Mouse (Mus musculus) cortical plate, adult 2 months (tissue): ENCODE measurements at regions not wholly inside any gene's neighbourhood (a gene's known extent, or its start where the extent isn't known, plus 50 kb on each side); places are given as distances from the start of the nearest gene placed in this dataset.

Source experiments
- H3K27ac ChIP-seq: fragments of 200-500 bp; 2 replicates; pipeline ENCODE4 v1.5.1; 2012; ENCODE audit warnings: low read length, control low read depth, inconsistent platforms; ENCODE audit not compliant: insufficient read depth
- H3K4me1 ChIP-seq: fragments of 200-500 bp; 2 replicates; pipeline ENCODE4 v1.6.1; 2011; ENCODE audit warnings: low read length; ENCODE audit not compliant: control insufficient read depth, insufficient read depth
- H3K4me3 ChIP-seq: fragments of 200-500 bp; 2 replicates; pipeline ENCODE4 v1.5.1; 2011; ENCODE audit warnings: mild to moderate bottlenecking, low read length, control low read depth; ENCODE audit not compliant: insufficient read depth
- CTCF ChIP-seq: fragments of 200-500 bp; IDR thresholded peaks from 2 replicates; pipeline ENCODE4 v1.5.1; 2011; ENCODE audit warnings: mild to moderate bottlenecking, control low read depth, low read length; ENCODE audit not compliant: insufficient read depth; ENCODE audit errors: extremely low read depth
- POLR2A ChIP-seq: fragments of 200-500 bp; IDR thresholded peaks from 2 replicates; pipeline ENCODE4 v1.6.1; 2011; ENCODE audit warnings: mild to moderate bottlenecking, low read length, control low read depth; ENCODE audit not compliant: insufficient read depth; ENCODE audit errors: extremely low read depth

GRCm38 (mm10) chr10:25118674-25119670 is 188.7 kb downstream of the Akap7 start:
- Histone ChIP-seq H3K27ac (no peak overlapping the region), H3K4me3 (no peak overlapping the region), H3K4me1 (no peaks in the 10 kb centered on the region; the same call in 1 of the 2 replicates)
- no peak for TF ChIP-seq POLR2A

GRCm38 (mm10) chr10:25114316-25114715 is 187.0 kb upstream of the Arg1 start:
- peaks cover 6% of the 10 kb centered on the region for H3K4me1 ChIP-seq
- no peak overlapping the region for H3K27ac ChIP-seq
- no peak for TF ChIP-seq CTCF
- TF ChIP-seq POLR2A = no peak
- H3K4me3 ChIP-seq = no peak overlapping the region

GRCm38 (mm10) chr10:25112449-25113171 is 185.3 kb upstream of the Arg1 start:
- no peak overlapping the region for H3K27ac ChIP-seq
- peaks cover 6% of the 10 kb centered on the region; the same call in 1 of the 2 replicates for H3K4me1 ChIP-seq
- H3K4me3 ChIP-seq = no peak overlapping the region
- TF ChIP-seq CTCF (no peak), POLR2A (no peak)

- peaks cover 6% of the 10 kb centered on the region; the same call in 1 of the 2 replicates for H3K4me1 ChIP-seq
- TF ChIP-seq POLR2A (no peak), CTCF (no peak)
- H3K27ac ChIP-seq = no peak overlapping the region
- H3K4me3 ChIP-seq = no peak overlapping the region
Observed at GRCm38 (mm10) chr10:25111636-25112422, 184.5 kb upstream of the Arg1 start.

DNA sequence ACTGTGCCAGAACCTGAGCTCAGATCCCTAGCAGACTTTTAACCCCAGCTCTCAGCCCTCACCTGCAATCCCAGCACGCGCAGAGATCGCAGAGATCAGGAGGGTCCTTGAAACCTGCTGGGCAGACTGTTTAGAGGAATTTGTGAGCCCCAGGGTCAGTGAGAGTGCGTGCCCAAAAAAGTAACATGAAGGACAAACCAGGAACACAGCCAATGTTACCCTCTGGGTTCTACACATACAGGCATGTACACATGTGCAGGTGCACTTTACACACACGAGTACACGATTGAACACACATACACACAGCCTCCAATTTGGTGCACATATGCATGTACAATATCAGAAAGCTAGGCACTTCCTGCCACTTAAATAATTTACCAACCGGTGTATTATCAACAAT is 183.9 kb upstream of the Arg1 start:
- no peak overlapping the region for H3K4me3 ChIP-seq

DNA sequence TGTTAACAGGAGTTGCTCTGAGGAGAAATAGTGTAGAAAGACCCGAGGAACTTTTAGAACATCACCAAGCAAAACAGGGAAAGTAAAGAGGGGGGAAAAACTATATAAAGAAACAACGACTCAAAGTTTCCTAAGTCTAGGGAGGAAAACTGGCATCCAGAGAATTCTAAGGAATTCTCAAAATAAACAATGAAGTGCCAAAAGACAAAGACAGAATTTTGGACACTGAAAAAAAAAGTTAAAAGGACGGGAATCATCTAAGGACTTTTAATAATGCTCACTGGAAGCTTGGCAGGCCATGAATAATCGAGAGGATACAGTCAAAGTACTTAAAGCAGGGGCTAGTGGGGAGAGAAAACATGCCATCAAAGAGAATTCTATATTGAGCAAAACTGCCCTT is 170.8 kb upstream of the Arg1 start:
- no peak for TF ChIP-seq CTCF
- no peak for TF ChIP-seq POLR2A
- H3K4me1 ChIP-seq = no peaks in the 10 kb centered on the region
- H3K27ac ChIP-seq = no peak overlapping the region
- H3K4me3 ChIP-seq = no peak overlapping the region

More for the DNA sequence above, 183.9 kb upstream of the Arg1 start:
- TF ChIP-seq CTCF (no peak), POLR2A (no peak)
- peaks cover 6% of the 10 kb centered on the region; the same call in 1 of the 2 replicates for H3K4me1 ChIP-seq
- H3K27ac ChIP-seq = no peak overlapping the region

DNA sequence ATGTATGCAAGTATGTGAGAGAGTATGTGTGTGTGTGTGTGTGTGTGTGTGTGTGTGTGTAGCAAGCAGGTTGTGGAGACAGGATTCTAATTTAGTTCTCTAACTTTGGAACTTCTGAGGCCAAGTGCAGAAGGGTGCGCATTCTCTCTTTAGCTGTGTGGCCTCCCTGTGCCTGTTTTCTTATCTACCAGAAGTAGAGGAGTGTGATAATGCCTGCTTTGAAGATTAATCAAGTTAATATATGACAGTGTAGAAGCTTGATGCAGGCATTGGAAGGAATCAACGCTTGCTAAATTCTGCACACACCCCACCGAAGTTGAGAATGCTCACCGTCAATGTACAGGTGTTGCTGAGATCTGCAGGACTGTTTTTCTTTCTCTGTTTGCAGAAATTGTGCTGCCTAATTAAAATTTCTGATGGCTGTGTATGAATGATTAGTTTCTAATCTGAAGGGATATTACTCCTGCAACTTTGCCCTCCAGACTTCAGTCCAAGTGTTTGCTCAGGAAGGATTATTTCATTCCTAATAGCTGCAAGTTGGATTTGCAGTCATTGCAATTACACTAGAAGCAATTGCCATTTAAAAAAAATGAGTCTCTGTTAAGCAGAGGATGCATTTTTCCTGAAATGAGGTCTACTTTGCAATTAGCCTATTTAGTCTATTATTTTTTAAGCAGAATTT is 162.6 kb upstream of the Arg1 start:
- no peak overlapping the region for H3K4me3 ChIP-seq
- H3K27ac ChIP-seq = no peak overlapping the region
- TF ChIP-seq CTCF = no peak
- no peak for TF ChIP-seq POLR2A
- no peaks in the 10 kb centered on the region for H3K4me1 ChIP-seq

- TF ChIP-seq CTCF (no peak), POLR2A (no peak)
- Histone ChIP-seq H3K4me3 (no peak overlapping the region), H3K4me1 (no peaks in the 10 kb centered on the region), H3K27ac (no peak overlapping the region)
Observed at GRCm38 (mm10) chr10:25086745-25087144, 159.5 kb upstream of the Arg1 start.
